Mouse (Mus musculus): Measurements from ENCODE around the gene Treml1. TPM values are rescaled to one million over a fixed set of nuclear protein-coding genes. Genes with fewer than 3 reads are reported as not detected.

The Treml1 gene
- polyA plus RNA-seq, 1 experiment from 2014 or later: 0.18 TPM

DNA sequence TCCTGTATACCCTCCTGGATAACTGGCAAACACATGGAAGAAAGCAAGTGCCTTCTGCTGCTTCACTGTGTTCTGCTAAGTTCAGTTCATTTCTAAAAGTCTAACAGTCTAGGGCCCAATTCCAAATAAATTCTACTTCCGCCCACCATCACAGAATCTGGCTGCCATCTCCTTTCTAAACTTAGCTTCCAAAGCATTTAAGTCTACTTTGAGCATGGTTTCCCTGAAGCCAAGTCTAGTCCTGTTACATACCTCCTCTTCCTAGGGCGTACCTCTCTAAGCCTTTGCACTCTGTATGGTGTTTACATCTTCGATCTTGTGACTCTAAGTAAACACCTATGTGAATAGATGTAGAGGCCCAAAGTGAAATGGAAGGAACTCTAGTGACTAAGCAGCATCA lies 32.9 kb downstream of the Treml1 start:
- H3K9ac ChIP-seq (replicated peaks; ENCODE audit: low read depth, low read length): no peak overlapping the region
- no peak for ATAC-seq
- H3K4me2 ChIP-seq (ENCODE audit: low read length): no peak overlapping the region
- 94% methylated on average over 3 of the region's 3 CpGs for WGBS
- H3K36me3 ChIP-seq (ENCODE audit: control insufficient read depth, insufficient read depth): peaks cover 62% of the 10 kb centered on the region
- H3K4me1 ChIP-seq (replicated peaks; ENCODE audit: control insufficient read depth, insufficient read depth, low read length): no peaks in the 10 kb centered on the region
- no peaks in the 10 kb centered on the region for H3K27me3 ChIP-seq (replicated peaks; ENCODE audit: control insufficient read depth, insufficient read depth, low read length)
- no peak overlapping the region for H3K4me3 ChIP-seq (replicated peaks; ENCODE audit: low read length)
- no peaks in the 10 kb centered on the region for H3K9me3 ChIP-seq (ENCODE audit: control insufficient read depth, low read length)
- no peak overlapping the region for H3K27ac ChIP-seq (ENCODE audit: low read length)

DNA sequence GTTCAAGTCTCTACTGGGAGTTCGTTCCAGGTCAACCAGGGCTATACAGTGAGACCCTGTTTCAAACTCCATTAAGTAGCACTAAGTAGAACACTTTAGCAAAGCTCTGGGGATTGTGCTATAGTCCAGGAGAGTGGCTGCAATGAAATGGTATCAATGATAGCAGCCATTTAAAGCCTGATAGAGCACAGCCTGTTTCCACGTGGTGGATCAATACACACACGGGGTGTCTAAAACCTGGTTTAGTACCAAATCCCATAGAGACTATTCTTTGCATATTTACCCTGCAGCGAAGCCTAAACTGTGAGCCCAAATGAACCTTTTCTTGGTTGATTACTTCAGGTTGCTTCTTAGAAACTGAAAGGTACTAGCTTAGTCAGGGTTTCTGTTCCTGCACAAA lies 42.0 kb downstream of the Treml1 start:
- peaks cover 9% of the 10 kb centered on the region; the same call in 1 of the 2 replicates for H3K36me3 ChIP-seq (ENCODE audit: control insufficient read depth, insufficient read depth)
- WGBS: 91% methylated on average over 4 of the region's 4 CpGs
- H3K27ac ChIP-seq (ENCODE audit: low read length): no peak overlapping the region
- peaks cover 3% of the 10 kb centered on the region for H3K4me1 ChIP-seq (replicated peaks; ENCODE audit: control insufficient read depth, insufficient read depth, low read length)
- H3K9me3 ChIP-seq (ENCODE audit: control insufficient read depth, low read length): no peaks in the 10 kb centered on the region
- ATAC-seq: no peak
- H3K4me2 ChIP-seq (ENCODE audit: low read length): no peak overlapping the region
- H3K4me3 ChIP-seq (replicated peaks; ENCODE audit: low read length): no peak overlapping the region
- no peaks in the 10 kb centered on the region for H3K27me3 ChIP-seq (replicated peaks; ENCODE audit: control insufficient read depth, insufficient read depth, low read length)
- no peak overlapping the region for H3K9ac ChIP-seq (replicated peaks; ENCODE audit: low read depth, low read length)

GRCm38 (mm10) chr17:48402751-48403150 lies 43.0 kb downstream of the Treml1 start:
- H3K36me3 ChIP-seq (ENCODE audit: control insufficient read depth, insufficient read depth): peaks cover 9% of the 10 kb centered on the region; the same call in 1 of the 2 replicates
- no peak overlapping the region for H3K9ac ChIP-seq (replicated peaks; ENCODE audit: low read depth, low read length)
- H3K4me3 ChIP-seq (replicated peaks; ENCODE audit: low read length): no peak overlapping the region
- peaks cover 12% of the 10 kb centered on the region for H3K4me1 ChIP-seq (replicated peaks; ENCODE audit: control insufficient read depth, insufficient read depth, low read length)
- H3K27me3 ChIP-seq (replicated peaks; ENCODE audit: control insufficient read depth, insufficient read depth, low read length): no peaks in the 10 kb centered on the region
- H3K4me2 ChIP-seq (ENCODE audit: low read length): no peak overlapping the region
- 89% methylated on average over 3 of the region's 3 CpGs for WGBS
- ATAC-seq: no peak
- no peak overlapping the region for H3K27ac ChIP-seq (ENCODE audit: low read length)
- no peaks in the 10 kb centered on the region for H3K9me3 ChIP-seq (ENCODE audit: control insufficient read depth, low read length)

DNA sequence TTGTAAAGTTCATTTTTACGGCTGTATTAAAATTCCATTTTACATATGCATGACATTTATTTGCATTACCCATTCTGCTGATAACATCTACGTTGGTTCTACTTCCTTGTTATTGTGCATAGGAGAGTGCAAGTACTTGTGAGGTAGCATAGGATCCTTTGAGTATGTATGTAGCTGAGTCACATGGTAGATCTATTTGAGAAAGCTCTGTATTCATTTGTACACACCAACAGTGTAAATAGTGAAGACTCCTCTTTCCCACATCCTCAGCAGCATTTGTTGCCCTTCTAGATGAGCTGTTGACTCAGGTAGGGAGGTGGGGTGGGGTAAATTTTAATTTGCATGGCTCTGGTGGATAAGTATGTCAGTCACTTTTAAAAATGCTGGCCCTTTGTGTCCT lies 44.1 kb downstream of the Treml1 start:
- Histone ChIP-seq H3K36me3 (ENCODE audit: control insufficient read depth, insufficient read depth) (peaks cover 2% of the 10 kb centered on the region; the same call in 1 of the 2 replicates), H3K27ac (ENCODE audit: low read length) (no peak overlapping the region), H3K4me1 (replicated peaks; ENCODE audit: control insufficient read depth, insufficient read depth, low read length) (peaks cover 19% of the 10 kb centered on the region), H3K4me2 (ENCODE audit: low read length) (no peak overlapping the region), H3K9me3 (ENCODE audit: control insufficient read depth, low read length) (no peaks in the 10 kb centered on the region), H3K4me3 (replicated peaks; ENCODE audit: low read length) (no peak overlapping the region), H3K27me3 (replicated peaks; ENCODE audit: control insufficient read depth, insufficient read depth, low read length) (no peaks in the 10 kb centered on the region), H3K9ac (replicated peaks; ENCODE audit: low read depth, low read length) (no peak overlapping the region)
- 89% methylated on average over 2 of the region's 2 CpGs for WGBS
- no peak for ATAC-seq

DNA sequence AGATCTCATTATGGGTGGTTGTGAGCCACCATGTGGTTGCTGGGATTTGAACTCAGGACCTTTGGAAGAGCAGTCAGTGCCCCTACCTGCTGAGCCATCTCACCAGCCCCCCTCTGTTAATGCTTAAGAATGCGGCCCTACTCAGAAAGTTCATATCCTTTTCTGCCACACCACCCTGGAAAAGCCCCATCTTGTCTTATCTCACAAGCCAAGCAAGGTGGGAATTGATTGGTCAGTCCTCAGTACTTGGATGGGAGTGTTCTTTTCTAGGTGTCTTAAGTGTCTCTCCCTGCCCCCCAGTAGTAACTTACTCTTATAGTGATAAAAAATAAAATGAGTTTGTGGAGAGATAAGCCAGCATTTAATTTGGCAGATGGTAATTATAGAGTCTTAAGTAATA lies 45.0 kb downstream of the Treml1 start:
- Histone ChIP-seq H3K4me2 (ENCODE audit: low read length) (no peak overlapping the region), H3K36me3 (ENCODE audit: control insufficient read depth, insufficient read depth) (no peaks in the 10 kb centered on the region), H3K9ac (replicated peaks; ENCODE audit: low read depth, low read length) (no peak overlapping the region), H3K4me3 (replicated peaks; ENCODE audit: low read length) (no peak overlapping the region), H3K27ac (ENCODE audit: low read length) (no peak overlapping the region), H3K9me3 (ENCODE audit: control insufficient read depth, low read length) (no peaks in the 10 kb centered on the region), H3K4me1 (replicated peaks; ENCODE audit: control insufficient read depth, insufficient read depth, low read length) (peaks cover 19% of the 10 kb centered on the region), H3K27me3 (replicated peaks; ENCODE audit: control insufficient read depth, insufficient read depth, low read length) (no peaks in the 10 kb centered on the region)
- 75% methylated on average over 1 of the region's 1 CpGs for WGBS
- ATAC-seq: no peak

DNA sequence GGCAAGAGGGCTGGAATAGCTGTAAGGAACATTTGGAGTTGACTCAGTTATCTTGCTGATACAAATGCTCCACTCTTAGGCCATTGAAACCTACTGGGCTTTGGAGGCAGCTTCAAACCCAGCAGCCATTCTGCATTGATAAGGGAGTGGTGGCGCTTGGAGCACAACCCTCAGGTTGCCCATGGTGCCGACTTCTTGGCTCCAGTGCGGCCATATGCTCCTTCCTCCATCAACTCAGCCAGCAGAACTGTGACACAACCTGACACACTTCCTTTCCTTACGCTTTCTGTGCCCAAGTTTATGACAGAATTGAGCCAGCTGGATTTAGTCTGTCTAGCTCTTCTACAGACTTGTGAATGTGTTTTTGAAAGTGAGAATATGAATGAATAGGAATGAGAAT lies 47.4 kb downstream of the Treml1 start:
- no peak overlapping the region for H3K9ac ChIP-seq (replicated peaks; ENCODE audit: low read depth, low read length)
- no peaks in the 10 kb centered on the region for H3K9me3 ChIP-seq (ENCODE audit: control insufficient read depth, low read length)
- ATAC-seq: no peak
- H3K4me1 ChIP-seq (replicated peaks; ENCODE audit: control insufficient read depth, insufficient read depth, low read length): peaks cover 33% of the 10 kb centered on the region
- H3K4me2 ChIP-seq (ENCODE audit: low read length): no peak overlapping the region
- H3K27ac ChIP-seq (ENCODE audit: low read length): peak overlapping the region; percentile 68; the same call in 1 of the 2 replicates
- H3K27me3 ChIP-seq (replicated peaks; ENCODE audit: control insufficient read depth, insufficient read depth, low read length): no peaks in the 10 kb centered on the region
- no peaks in the 10 kb centered on the region for H3K36me3 ChIP-seq (ENCODE audit: control insufficient read depth, insufficient read depth)
- 69% methylated on average over 4 of the region's 4 CpGs for whole genome bisulfite sequencing
- H3K4me3 ChIP-seq (replicated peaks; ENCODE audit: low read length): no peak overlapping the region

DNA sequence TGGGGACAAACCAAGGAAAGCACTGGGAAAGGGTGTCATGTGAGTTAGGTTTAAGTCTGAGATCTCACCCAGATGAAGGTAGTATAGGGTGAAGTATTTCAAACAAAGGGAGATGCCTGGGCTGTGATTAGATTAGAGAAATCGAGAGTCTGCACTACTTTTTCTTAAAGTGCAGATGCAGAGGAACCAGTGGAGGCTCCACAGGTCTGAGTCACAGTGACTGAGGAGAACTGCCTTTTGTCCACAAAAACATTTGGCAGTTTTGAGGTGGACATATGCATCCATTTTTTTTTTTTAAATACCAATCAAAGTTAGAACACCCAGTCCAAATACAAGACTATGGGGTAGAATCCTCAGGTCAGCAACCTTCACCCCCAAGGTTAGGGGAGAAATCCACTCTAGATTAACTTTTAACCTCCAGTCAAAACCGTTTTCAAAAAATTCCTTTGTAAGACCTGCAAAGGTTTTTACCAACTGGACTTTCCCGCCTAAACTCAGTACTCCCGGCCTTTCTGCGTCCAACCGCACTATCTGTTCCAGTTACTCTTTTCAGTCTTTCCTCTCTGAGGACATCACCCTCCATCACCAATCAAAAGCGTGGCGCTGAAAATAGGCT lies 48.3 kb downstream of the Treml1 start:
- peak overlapping the region; percentile 100 for H3K9ac ChIP-seq (replicated peaks; ENCODE audit: low read depth, low read length)
- peak overlapping the region; percentile 93 for H3K4me3 ChIP-seq (replicated peaks; ENCODE audit: low read length)
- H3K27ac ChIP-seq (ENCODE audit: low read length): peak overlapping the region; percentile 100
- no peaks in the 10 kb centered on the region for H3K27me3 ChIP-seq (replicated peaks; ENCODE audit: control insufficient read depth, insufficient read depth, low read length)
- no peaks in the 10 kb centered on the region for H3K9me3 ChIP-seq (ENCODE audit: control insufficient read depth, low read length)
- ATAC-seq: no peak
- peaks cover 33% of the 10 kb centered on the region for H3K4me1 ChIP-seq (replicated peaks; ENCODE audit: control insufficient read depth, insufficient read depth, low read length)
- H3K4me2 ChIP-seq (ENCODE audit: low read length): peak overlapping the region; percentile 80
- no peaks in the 10 kb centered on the region for H3K36me3 ChIP-seq (ENCODE audit: control insufficient read depth, insufficient read depth)
- 6% methylated on average over 8 of the region's 8 CpGs for WGBS

DNA sequence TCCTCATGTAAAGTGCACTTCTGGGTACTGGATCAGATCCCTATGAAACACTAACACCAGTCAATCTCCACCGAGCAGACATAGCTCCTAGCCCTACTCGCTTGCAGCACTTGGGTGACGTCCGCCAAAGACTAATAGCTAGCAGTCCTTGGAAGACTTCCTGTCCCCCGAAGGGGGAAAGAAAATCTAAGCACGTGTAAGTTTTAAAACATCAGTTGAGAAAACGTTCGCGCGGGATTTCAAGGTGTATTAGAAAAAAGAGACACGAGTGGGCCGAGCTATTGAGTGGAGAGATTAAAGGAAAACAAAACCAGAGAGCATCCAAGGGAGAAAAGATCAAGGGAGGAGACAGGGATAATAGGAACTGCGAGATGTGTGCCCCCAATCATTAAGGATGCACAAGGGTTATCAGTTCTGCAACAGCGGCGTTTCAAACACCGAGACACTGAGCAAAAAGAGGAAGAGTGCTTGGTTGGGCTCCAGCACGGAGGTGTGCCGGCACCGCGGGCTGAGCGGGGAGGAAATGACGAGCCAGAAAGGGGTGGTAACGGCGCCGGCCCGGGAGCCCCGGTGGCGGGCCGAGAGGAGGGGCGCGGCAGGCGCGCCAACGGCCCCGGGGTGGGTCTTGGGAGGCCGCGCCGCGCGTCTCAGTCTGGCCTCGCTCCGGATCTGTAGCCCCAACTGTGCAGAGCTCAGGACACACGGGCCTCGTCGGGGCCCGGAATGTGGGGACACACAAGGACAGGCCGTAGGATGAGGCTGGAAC lies 49.0 kb downstream of the Treml1 start:
- Histone ChIP-seq H3K27me3 (replicated peaks; ENCODE audit: control insufficient read depth, insufficient read depth, low read length) (no peaks in the 10 kb centered on the region), H3K36me3 (ENCODE audit: control insufficient read depth, insufficient read depth) (no peaks in the 10 kb centered on the region), H3K4me2 (ENCODE audit: low read length) (peak overlapping the region; percentile 80), H3K4me3 (replicated peaks; ENCODE audit: low read length) (peak overlapping the region; percentile 93), H3K4me1 (replicated peaks; ENCODE audit: control insufficient read depth, insufficient read depth, low read length) (peaks cover 33% of the 10 kb centered on the region), H3K27ac (ENCODE audit: low read length) (peak overlapping the region; percentile 100), H3K9ac (replicated peaks; ENCODE audit: low read depth, low read length) (peak overlapping the region; percentile 100), H3K9me3 (ENCODE audit: control insufficient read depth, low read length) (no peaks in the 10 kb centered on the region)
- under 1% methylated on average over 41 of the region's 47 CpGs for WGBS
- peak; percentile 8 for ATAC-seq

DNA sequence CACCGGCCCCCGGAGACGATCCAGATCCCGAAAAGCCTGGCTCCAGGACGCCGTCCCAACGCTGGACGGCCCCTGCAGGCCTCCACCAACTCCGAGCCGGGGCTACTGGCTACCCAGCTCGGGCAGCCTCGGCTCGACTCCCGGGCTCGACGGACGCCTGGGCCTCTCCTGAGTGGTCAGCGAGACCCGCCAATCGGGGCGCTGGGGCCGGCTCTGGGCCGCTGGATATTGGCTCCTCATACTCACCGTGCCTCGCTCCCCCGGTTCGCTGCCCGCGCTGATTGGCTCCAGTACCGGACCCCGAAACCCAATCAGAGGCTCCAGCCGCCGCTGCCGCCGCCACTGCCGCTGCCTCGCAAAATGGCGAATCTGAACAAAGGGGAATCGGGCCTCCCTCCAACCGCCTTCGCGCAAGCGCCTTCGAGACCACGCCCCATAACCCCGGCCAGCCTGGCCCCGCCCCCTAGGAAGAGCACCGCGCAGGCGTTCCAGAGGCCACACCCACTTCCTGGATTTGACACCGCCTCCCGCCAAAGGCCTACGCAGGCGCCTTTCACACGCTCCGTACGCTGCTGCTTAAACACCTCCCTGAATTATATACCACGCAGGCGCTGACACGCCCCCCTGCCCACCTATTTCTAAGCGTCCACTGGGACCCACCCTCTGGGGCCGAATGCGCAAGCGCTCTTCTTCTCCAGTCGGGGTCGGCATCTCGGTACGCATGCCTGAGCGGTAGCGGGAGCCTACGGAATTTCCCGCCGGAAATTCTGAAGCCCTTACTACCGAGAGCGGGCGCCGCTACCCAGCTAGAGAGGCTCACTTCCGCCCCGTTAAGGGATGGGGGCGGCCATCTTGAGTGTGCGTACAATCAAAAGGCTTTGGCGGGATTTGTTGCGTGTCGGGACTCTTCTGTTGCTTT lies 49.9 kb downstream of the Treml1 start, which contains the start of the genes Nfya and Oard1:
Nfya (minus strand) TSS at position 527 of the 919 bp plus-strand sequence.
Oard1 (plus strand) TSS at position 635 of the 919 bp plus-strand sequence.
- H3K36me3 ChIP-seq (ENCODE audit: control insufficient read depth, insufficient read depth): no peaks in the 10 kb centered on the region
- H3K4me3 ChIP-seq (replicated peaks; ENCODE audit: low read length): peak within 1 kb of the TSS; percentile 93
- under 1% methylated on average over 78 of the region's 84 CpGs for WGBS
- peaks cover 33% of the 10 kb centered on the region for H3K4me1 ChIP-seq (replicated peaks; ENCODE audit: control insufficient read depth, insufficient read depth, low read length)
- no peaks in the 10 kb centered on the region for H3K27me3 ChIP-seq (replicated peaks; ENCODE audit: control insufficient read depth, insufficient read depth, low read length)
- H3K9ac ChIP-seq (replicated peaks; ENCODE audit: low read depth, low read length): peak within 1 kb of the TSS; percentile 100
- H3K27ac ChIP-seq (ENCODE audit: low read length): peak within 1 kb of the TSS; percentile 100
- no peaks in the 10 kb centered on the region for H3K9me3 ChIP-seq (ENCODE audit: control insufficient read depth, low read length)
- H3K4me2 ChIP-seq (ENCODE audit: low read length): peak within 1 kb of the TSS; percentile 88
- peak; percentile 96 for ATAC-seq
